Mouse (Mus musculus) pancreas, adult 10 weeks (tissue): ENCODE measurements around the gene AF067063. TPM values are rescaled to one million over a fixed set of nuclear protein-coding genes. Genes with fewer than 3 reads are reported as not detected.

Experiments
- polyA plus RNA-seq: library from polyadenylated mRNA; stranded (reverse); fragments of 350-450 nt; fragmentation: Illumina TruSeq; extraction: RNeasy Lipid Tissue Mini Kit (QIAGEN cat#74804); gene quantifications from one replicate; pipeline ENCODE4 v1.2.3, GENCODE M21; 2015; ENCODE audit warnings: low read depth, low replicate concordance; ENCODE audit not compliant: insufficient read depth

AF067063 gene
- not detected for polyA plus RNA-seq

DNA sequence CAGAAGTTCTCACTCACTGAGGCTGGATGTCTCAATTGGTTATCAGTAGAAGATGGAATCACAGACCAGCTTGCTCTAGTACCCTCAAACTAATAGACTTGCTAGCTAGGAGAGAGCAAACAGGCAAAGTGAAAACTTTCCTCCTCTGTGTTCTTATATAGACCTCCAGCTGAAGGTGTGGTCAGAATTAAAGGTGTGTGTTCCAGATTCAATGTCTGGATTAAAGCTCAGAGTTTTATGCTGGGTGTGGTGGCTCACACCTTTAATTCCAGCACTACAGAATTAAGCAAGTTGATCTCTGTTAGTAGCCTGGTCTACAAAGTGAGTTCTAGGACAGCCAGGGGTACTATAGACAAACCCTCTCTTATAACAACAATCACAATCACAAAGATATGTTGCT, at the start of gene AF067063:
AF067063 (minus strand) TSS at position 101 of the 400 bp plus-strand sequence.

GRCm38 (mm10) chr13:119835320-119836056, 5.5 kb upstream of the AF067063 start, which contains the start of gene D13Ertd608e:
Gene D13Ertd608e (plus strand): TSS chr13:119836006.

GRCm38 (mm10) chr13:119790761-119791579, 39.0 kb downstream of the AF067063 start, which contains the start of gene Zfp131:
Gene Zfp131 (minus strand): TSS chr13:119790889.

Other genes with a start within 250 kb of the AF067063 start
- gene Ccl28, start 206.4 kb downstream of the AF067063 start, polyA plus RNA-seq = 0.63 TPM
- 9.8 TPM for gene Hmgcs1, start 139.8 kb downstream of the AF067063 start, polyA plus RNA-seq
- gene Nim1k, start 74.3 kb downstream of the AF067063 start, polyA plus RNA-seq = 0.31 TPM
- 5.7 TPM for gene Zfp131, start 39.3 kb downstream of the AF067063 start, polyA plus RNA-seq
- not detected for gene D13Ertd608e, start 5.8 kb upstream of the AF067063 start, polyA plus RNA-seq
- gene Tcstv1, start 64.6 kb upstream of the AF067063 start, polyA plus RNA-seq = not detected
- not detected for gene Gm21761, start 99.1 kb upstream of the AF067063 start, polyA plus RNA-seq
- gene B020031M17Rik, start 120.6 kb upstream of the AF067063 start, polyA plus RNA-seq = not detected
- gene Gm36079, start 196.8 kb upstream of the AF067063 start, polyA plus RNA-seq = not detected
- gene Gm21188, start 222.0 kb upstream of the AF067063 start, polyA plus RNA-seq = 0.96 TPM